Mouse (Mus musculus) cerebellum, adult 2 months (tissue): ENCODE data around the gene Hs2st1.

Source experiments
- CTCF ChIP-seq: fragments of 200-500 bp; IDR thresholded peaks from 2 replicates; pipeline ENCODE4 v1.5.1; 2011; ENCODE audit warnings: low read depth, mild to moderate bottlenecking, control low read depth, low read length, moderate library complexity, borderline replicate concordance; ENCODE audit not compliant: insufficient read depth
- POLR2A ChIP-seq: fragments of 200-500 bp; IDR thresholded peaks from 2 replicates; pipeline ENCODE4 v1.6.1; 2011; ENCODE audit warnings: low read length, control low read depth, borderline replicate concordance; ENCODE audit not compliant: insufficient read depth

DNA sequence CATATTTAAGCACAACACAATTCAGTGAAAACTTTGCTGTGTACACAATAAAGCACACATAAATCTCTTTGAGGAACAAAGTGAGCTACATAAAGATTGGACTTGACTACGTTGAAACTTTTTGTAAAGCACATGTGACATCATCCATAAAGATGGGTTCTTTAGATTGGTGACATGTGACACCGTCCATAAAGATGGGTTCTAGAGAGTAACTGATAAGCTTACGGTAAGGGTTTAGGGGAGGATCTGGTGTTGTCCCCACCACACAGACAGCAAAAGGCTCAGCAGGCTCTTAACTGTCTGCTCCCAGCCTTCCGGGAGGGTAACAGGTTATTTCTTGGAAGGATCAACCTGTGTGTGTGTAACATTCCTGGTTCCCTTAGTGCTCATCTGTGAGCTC is 12.3 kb upstream of the Hs2st1 start:
- no peak for TF ChIP-seq POLR2A
- TF ChIP-seq CTCF: no peak
